Mouse (Mus musculus): ENCODE measurements at regions not wholly inside any gene's neighbourhood (a gene's known extent, or its start where the extent isn't known, plus 50 kb on each side); places are given as distances from the start of the nearest gene placed in this dataset.
A peak's percentile ranks its signal among the peaks of the same experiment; 100 is the strongest.

- Histone ChIP-seq H3K36me3 (ENCODE audit: control insufficient read depth, insufficient read depth) (no peaks in the 10 kb centered on the region), H3K9ac (ENCODE audit: low read depth, low read length) (no peak overlapping the region), H3K4me2 (ENCODE audit: low read depth, low read length) (no peak overlapping the region), H3K4me3 (ENCODE audit: low read depth, low read length) (no peak overlapping the region), H3K27me3 (ENCODE audit: control insufficient read depth, insufficient read depth, low read depth, low read length) (no peaks in the 10 kb centered on the region), H3K9me3 (replicated peaks; ENCODE audit: control insufficient read depth, low read length) (no peaks in the 10 kb centered on the region), H3K27ac (ENCODE audit: low read length) (no peak overlapping the region), H3K4me1 (ENCODE audit: control insufficient read depth, low read depth, low read length) (no peaks in the 10 kb centered on the region; the same call in 1 of the 2 replicates)
- 56% methylated on average over 9 of the region's 9 CpGs for WGBS (ENCODE audit: insufficient replicate concordance)
- no peak for ATAC-seq (ENCODE audit: low read depth)
These were observed 211.2 kb upstream of the Klf14 start for GRCm38 (mm10) chr6:31169868-31170600.

- no peak overlapping the region for H3K4me2 ChIP-seq (ENCODE audit: low read depth, low read length)
- no peaks in the 10 kb centered on the region for H3K27me3 ChIP-seq (ENCODE audit: control insufficient read depth, insufficient read depth, low read depth, low read length)
- no peak overlapping the region for H3K4me3 ChIP-seq (ENCODE audit: low read depth, low read length)
- no peaks in the 10 kb centered on the region for H3K9me3 ChIP-seq (replicated peaks; ENCODE audit: control insufficient read depth, low read length)
- H3K27ac ChIP-seq (ENCODE audit: low read length) = no peak overlapping the region
- no peaks in the 10 kb centered on the region for H3K36me3 ChIP-seq (ENCODE audit: control insufficient read depth, insufficient read depth)
- ATAC-seq (ENCODE audit: low read depth) = no peak
- 73% methylated on average over 10 of the region's 10 CpGs for WGBS (ENCODE audit: insufficient replicate concordance)
- H3K4me1 ChIP-seq (ENCODE audit: control insufficient read depth, low read depth, low read length) = no peaks in the 10 kb centered on the region; the same call in 1 of the 2 replicates
- H3K9ac ChIP-seq (ENCODE audit: low read depth, low read length) = no peak overlapping the region
These were observed 213.1 kb upstream of the Klf14 start for GRCm38 (mm10) chr6:31171831-31172569.

- no peak overlapping the region for H3K9ac ChIP-seq (ENCODE audit: low read depth, low read length)
- no peak overlapping the region for H3K27ac ChIP-seq (ENCODE audit: low read length)
- H3K36me3 ChIP-seq (ENCODE audit: control insufficient read depth, insufficient read depth) = no peaks in the 10 kb centered on the region
- H3K9me3 ChIP-seq (replicated peaks; ENCODE audit: control insufficient read depth, low read length) = no peaks in the 10 kb centered on the region
- H3K4me1 ChIP-seq (ENCODE audit: control insufficient read depth, low read depth, low read length) = no peaks in the 10 kb centered on the region
- H3K4me2 ChIP-seq (ENCODE audit: low read depth, low read length) = no peak overlapping the region
- no peak overlapping the region for H3K4me3 ChIP-seq (ENCODE audit: low read depth, low read length)
- 55% methylated on average over 6 of the region's 6 CpGs for WGBS (ENCODE audit: insufficient replicate concordance)
- ATAC-seq (ENCODE audit: low read depth) = no peak
- H3K27me3 ChIP-seq (ENCODE audit: control insufficient read depth, insufficient read depth, low read depth, low read length) = no peaks in the 10 kb centered on the region
These were observed 216.9 kb upstream of the Klf14 start for GRCm38 (mm10) chr6:31175769-31176168.

GRCm38 (mm10) chr6:31176368-31176767 is 217.5 kb upstream of the Klf14 start:
- ATAC-seq (ENCODE audit: low read depth) = no peak
- H3K27me3 ChIP-seq (ENCODE audit: control insufficient read depth, insufficient read depth, low read depth, low read length) = no peaks in the 10 kb centered on the region
- no peak overlapping the region for H3K9ac ChIP-seq (ENCODE audit: low read depth, low read length)
- no peaks in the 10 kb centered on the region for H3K36me3 ChIP-seq (ENCODE audit: control insufficient read depth, insufficient read depth)
- H3K27ac ChIP-seq (ENCODE audit: low read length) = no peak overlapping the region
- no peaks in the 10 kb centered on the region for H3K4me1 ChIP-seq (ENCODE audit: control insufficient read depth, low read depth, low read length)
- H3K9me3 ChIP-seq (replicated peaks; ENCODE audit: control insufficient read depth, low read length) = no peaks in the 10 kb centered on the region
- no peak overlapping the region for H3K4me3 ChIP-seq (ENCODE audit: low read depth, low read length)
- WGBS (ENCODE audit: insufficient replicate concordance) = 41% methylated on average over 8 of the region's 8 CpGs
- H3K4me2 ChIP-seq (ENCODE audit: low read depth, low read length) = no peak overlapping the region

GRCm38 (mm10) chr6:31176831-31177230 is 218.0 kb upstream of the Klf14 start:
- H3K36me3 ChIP-seq (ENCODE audit: control insufficient read depth, insufficient read depth) = no peaks in the 10 kb centered on the region
- no peaks in the 10 kb centered on the region for H3K9me3 ChIP-seq (replicated peaks; ENCODE audit: control insufficient read depth, low read length)
- no peaks in the 10 kb centered on the region for H3K27me3 ChIP-seq (ENCODE audit: control insufficient read depth, insufficient read depth, low read depth, low read length)
- no peak overlapping the region for H3K4me3 ChIP-seq (ENCODE audit: low read depth, low read length)
- H3K9ac ChIP-seq (ENCODE audit: low read depth, low read length) = no peak overlapping the region
- no peaks in the 10 kb centered on the region for H3K4me1 ChIP-seq (ENCODE audit: control insufficient read depth, low read depth, low read length)
- ATAC-seq (ENCODE audit: low read depth) = no peak
- no peak overlapping the region for H3K27ac ChIP-seq (ENCODE audit: low read length)
- 70% methylated on average over 1 of the region's 1 CpGs for WGBS (ENCODE audit: insufficient replicate concordance)
- H3K4me2 ChIP-seq (ENCODE audit: low read depth, low read length) = no peak overlapping the region

- Histone ChIP-seq H3K36me3 (ENCODE audit: control insufficient read depth, insufficient read depth) (no peaks in the 10 kb centered on the region), H3K27me3 (ENCODE audit: control insufficient read depth, insufficient read depth, low read depth, low read length) (no peaks in the 10 kb centered on the region), H3K9ac (ENCODE audit: low read depth, low read length) (no peak overlapping the region), H3K27ac (ENCODE audit: low read length) (no peak overlapping the region), H3K4me1 (ENCODE audit: control insufficient read depth, low read depth, low read length) (no peaks in the 10 kb centered on the region; the same call in 1 of the 2 replicates), H3K4me2 (ENCODE audit: low read depth, low read length) (no peak overlapping the region), H3K9me3 (replicated peaks; ENCODE audit: control insufficient read depth, low read length) (no peaks in the 10 kb centered on the region), H3K4me3 (ENCODE audit: low read depth, low read length) (no peak overlapping the region)
- ATAC-seq (ENCODE audit: low read depth) = no peak
- WGBS (ENCODE audit: insufficient replicate concordance) = 62% methylated on average over 8 of the region's 8 CpGs
These were observed 219.5 kb upstream of the Klf14 start for GRCm38 (mm10) chr6:31178201-31178880.

GRCm38 (mm10) chr6:31182284-31182683 is 216.3 kb upstream of the Mkln1 start:
- Histone ChIP-seq H3K9me3 (replicated peaks; ENCODE audit: control insufficient read depth, low read length) (no peaks in the 10 kb centered on the region), H3K27me3 (ENCODE audit: control insufficient read depth, insufficient read depth, low read depth, low read length) (no peaks in the 10 kb centered on the region), H3K36me3 (ENCODE audit: control insufficient read depth, insufficient read depth) (no peaks in the 10 kb centered on the region), H3K4me1 (ENCODE audit: control insufficient read depth, low read depth, low read length) (no peaks in the 10 kb centered on the region; the same call in 1 of the 2 replicates), H3K9ac (ENCODE audit: low read depth, low read length) (no peak overlapping the region), H3K4me2 (ENCODE audit: low read depth, low read length) (no peak overlapping the region), H3K27ac (ENCODE audit: low read length) (no peak overlapping the region), H3K4me3 (ENCODE audit: low read depth, low read length) (no peak overlapping the region)
- no peak for ATAC-seq (ENCODE audit: low read depth)
- 74% methylated on average over 6 of the region's 6 CpGs for WGBS (ENCODE audit: insufficient replicate concordance)

GRCm38 (mm10) chr6:31183127-31183526 is 215.4 kb upstream of the Mkln1 start:
- peak; percentile 76 for ATAC-seq (ENCODE audit: low read depth)
- Histone ChIP-seq H3K27me3 (ENCODE audit: control insufficient read depth, insufficient read depth, low read depth, low read length) (no peaks in the 10 kb centered on the region), H3K36me3 (ENCODE audit: control insufficient read depth, insufficient read depth) (no peaks in the 10 kb centered on the region), H3K9me3 (replicated peaks; ENCODE audit: control insufficient read depth, low read length) (no peaks in the 10 kb centered on the region), H3K4me1 (ENCODE audit: control insufficient read depth, low read depth, low read length) (no peaks in the 10 kb centered on the region; the same call in 1 of the 2 replicates), H3K4me2 (ENCODE audit: low read depth, low read length) (no peak overlapping the region), H3K4me3 (ENCODE audit: low read depth, low read length) (no peak overlapping the region), H3K27ac (ENCODE audit: low read length) (no peak overlapping the region), H3K9ac (ENCODE audit: low read depth, low read length) (no peak overlapping the region)
- 18% methylated on average over 5 of the region's 5 CpGs for WGBS (ENCODE audit: insufficient replicate concordance)

- Histone ChIP-seq H3K4me2 (ENCODE audit: low read depth, low read length) (no peak overlapping the region), H3K4me3 (ENCODE audit: low read depth, low read length) (no peak overlapping the region), H3K9ac (ENCODE audit: low read depth, low read length) (no peak overlapping the region), H3K27me3 (ENCODE audit: control insufficient read depth, insufficient read depth, low read depth, low read length) (no peaks in the 10 kb centered on the region), H3K4me1 (ENCODE audit: control insufficient read depth, low read depth, low read length) (no peaks in the 10 kb centered on the region; the same call in 1 of the 2 replicates), H3K36me3 (ENCODE audit: control insufficient read depth, insufficient read depth) (no peaks in the 10 kb centered on the region), H3K9me3 (replicated peaks; ENCODE audit: control insufficient read depth, low read length) (no peaks in the 10 kb centered on the region), H3K27ac (ENCODE audit: low read length) (no peak overlapping the region)
- 54% methylated on average over 7 of the region's 7 CpGs for WGBS (ENCODE audit: insufficient replicate concordance)
- no peak for ATAC-seq (ENCODE audit: low read depth)
These were observed 214.0 kb upstream of the Mkln1 start for GRCm38 (mm10) chr6:31184554-31184953.

Data from liver, embryonic 16.5 days (tissue).